Mouse (Mus musculus) limb, embryonic 14.5 days (tissue): ENCODE results near the gene Rnf39. TPM values are rescaled to one million over a fixed set of nuclear protein-coding genes. Genes with fewer than 3 reads are reported as not detected.

ENCODE experiments used
- ATAC-seq: fragments of 200-750 bp; cut with Nextera tagmentation; 2 replicates; pipeline ENCODE4 v1.8.0; 2017; ENCODE audit warnings: low read depth, moderate number of reproducible peaks, moderate TSS enrichment; ENCODE audit not compliant: low FRiP score
- DNase-seq: peaks from one replicate; pipeline ENCODE4 v3.0.0-alpha.2; 2015; ENCODE audit warnings: low spot score
- H3K27ac ChIP-seq: fragments of 300-500 bp; sonication (generic); replicated peaks from 2 replicates; pipeline ENCODE4 v1.5.1; 2014; ENCODE audit warnings: low read depth, mild to moderate bottlenecking, low read length, moderate library complexity, mixed read lengths
- H3K27me3 ChIP-seq: fragments of 300-500 bp; sonication (generic); 2 replicates; pipeline ENCODE4 v1.6.1; 2014; ENCODE audit warnings: low read length, mixed read lengths; ENCODE audit not compliant: control insufficient read depth, insufficient read depth
- H3K36me3 ChIP-seq: fragments of 300-500 bp; sonication (generic); 2 replicates; pipeline ENCODE4 v1.6.1; 2014; ENCODE audit warnings: mild to moderate bottlenecking, low read length, moderate library complexity, mixed read lengths; ENCODE audit not compliant: control insufficient read depth, insufficient read depth
- H3K4me1 ChIP-seq: fragments of 300-500 bp; sonication (generic); 2 replicates; pipeline ENCODE4 v1.6.1; 2014; ENCODE audit warnings: antibody characterized with exemption, low read length, mixed read lengths; ENCODE audit not compliant: control insufficient read depth, insufficient read depth
- H3K4me2 ChIP-seq: fragments of 300-500 bp; sonication (generic); replicated peaks from 2 replicates; pipeline ENCODE4 v1.6.1; 2014; ENCODE audit warnings: low read depth, mild to moderate bottlenecking, low read length, moderate library complexity; ENCODE audit not compliant: severe bottlenecking
- H3K4me3 ChIP-seq: fragments of 300-500 bp; sonication (generic); replicated peaks from 2 replicates; pipeline ENCODE4 v1.5.1; 2014; ENCODE audit warnings: low read length
- H3K9ac ChIP-seq: fragments of 300-500 bp; sonication (generic); 2 replicates; pipeline ENCODE4 v1.6.1; 2014; ENCODE audit warnings: mild to moderate bottlenecking, low read depth, low read length, moderate library complexity; ENCODE audit not compliant: severe bottlenecking
- H3K9me3 ChIP-seq: fragments of 300-500 bp; sonication (generic); 2 replicates; pipeline ENCODE4 v1.6.1; 2016; ENCODE audit warnings: low read length; ENCODE audit not compliant: control insufficient read depth
- POLR2A ChIP-seq: fragments of 200-500 bp; IDR thresholded peaks from 2 replicates; pipeline ENCODE4 v1.8.0; 2012; ENCODE audit warnings: inconsistent platforms, mild to moderate bottlenecking, moderate library complexity, borderline replicate concordance; ENCODE audit not compliant: insufficient read depth, insufficient read length; ENCODE audit errors: extremely low read depth
- WGBS: fragments of 180-500 bp; shearing (Covaris S2); extraction: QIAGEN DNeasy Blood & Tissue Kit; methylation state at CpG from one replicate; pipeline ENCODE4 v1.1.7; 2014; 5-methylcytosine and 5-hydroxymethylcytosine counted together
- polyA plus RNA-seq, 2 experiments: library from polyadenylated mRNA; depleted of rRNA in 1 of 2; stranded (reverse) in 1 of 2; unstranded in 1 of 2; fragments of >200 nt; fragmentation: Nextera tagmentation in 1 of 2; extraction: Ambion mirVana in 1 of 2; gene quantifications; 2 replicates each; pipeline versions ENCODE4 v1.2.1 to v1.2.3; 2012 to 2014

Rnf39 gene
- polyA plus RNA-seq, 2 experiments, result 2.8 to 3.2 TPM

- Histone ChIP-seq H3K4me3 (no peak overlapping the region), H3K27me3 (no peaks in the 10 kb centered on the region), H3K9me3 (no peaks in the 10 kb centered on the region), H3K27ac (no peak overlapping the region), H3K9ac (no peak overlapping the region), H3K36me3 (no peaks in the 10 kb centered on the region), H3K4me2 (no peak overlapping the region), H3K4me1 (no peaks in the 10 kb centered on the region)
- DNase-seq (no peak), ATAC-seq (no peak)
- WGBS, result 80% methylated on average over 3 of the region's 3 CpGs
- no peak for TF ChIP-seq POLR2A
These were observed 30.1 kb downstream of the Rnf39 start for GRCm38 (mm10) chr17:36972791-36973190.

GRCm38 (mm10) chr17:36973271-36973787, 30.6 kb downstream of the Rnf39 start:
- ATAC-seq, result no peak
- Histone ChIP-seq H3K4me2 (no peak overlapping the region), H3K9me3 (no peaks in the 10 kb centered on the region), H3K27ac (no peak overlapping the region), H3K4me3 (no peak overlapping the region), H3K27me3 (no peaks in the 10 kb centered on the region), H3K36me3 (no peaks in the 10 kb centered on the region), H3K4me1 (no peaks in the 10 kb centered on the region), H3K9ac (no peak overlapping the region)
- TF ChIP-seq POLR2A, result no peak
- WGBS, result 65% methylated on average over 8 of the region's 8 CpGs
- DNase-seq, result no peak

DNA sequence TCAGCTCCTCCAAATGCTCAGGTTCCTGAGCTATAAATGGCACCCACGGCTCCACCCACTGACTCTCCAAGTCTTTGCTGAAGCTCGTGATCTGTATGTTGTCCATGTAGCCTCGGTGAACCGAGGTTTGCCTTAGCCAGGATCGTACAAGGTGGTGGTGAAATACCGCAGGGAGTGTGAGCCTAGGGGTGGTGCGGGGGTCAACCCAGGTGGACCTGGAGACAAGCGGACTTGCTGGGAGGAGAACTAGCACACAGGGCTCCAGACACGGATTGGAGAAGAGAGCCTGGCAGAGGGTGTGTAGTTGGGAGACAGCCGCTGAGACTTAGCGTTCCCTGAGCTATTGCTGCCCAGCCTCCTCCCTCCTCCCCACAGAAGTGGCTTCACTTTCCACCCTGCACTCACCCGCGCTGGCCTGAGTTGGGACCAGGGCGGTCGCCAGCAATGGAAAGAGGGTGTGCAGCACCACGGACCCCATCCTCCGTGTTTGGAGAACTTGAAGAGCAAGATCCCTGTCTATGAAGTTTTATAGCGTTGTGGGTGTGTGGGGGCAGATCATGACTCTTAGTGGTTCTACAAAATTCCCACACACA, 38.6 kb downstream of the Rnf39 start, which contains the start of gene 2410137M14Rik:
Gene 2410137M14Rik (minus strand): TSS at position 17 of the 593 bp plus-strand sequence.
- H3K9ac ChIP-seq, result 0 out of 2 replicates have a peak within 1 kb of the TSS, but pooled peaks have one; percentile 1
- peak within 1 kb of the TSS; percentile 28 for H3K4me2 ChIP-seq
- H3K4me3 ChIP-seq, result no peak within 1 kb of the TSS
- no peak within 1 kb of the TSS for H3K27ac ChIP-seq
- no peaks in the 10 kb centered on the region for H3K27me3 ChIP-seq
- DNase-seq, result no peak
- no peak for ATAC-seq
- 12% methylated on average over 18 of the region's 18 CpGs for WGBS
- H3K4me1 ChIP-seq, result no peaks in the 10 kb centered on the region; the same call in 1 of the 2 replicates
- TF ChIP-seq POLR2A, result no peak
- H3K9me3 ChIP-seq, result no peaks in the 10 kb centered on the region
- no peaks in the 10 kb centered on the region for H3K36me3 ChIP-seq

DNA sequence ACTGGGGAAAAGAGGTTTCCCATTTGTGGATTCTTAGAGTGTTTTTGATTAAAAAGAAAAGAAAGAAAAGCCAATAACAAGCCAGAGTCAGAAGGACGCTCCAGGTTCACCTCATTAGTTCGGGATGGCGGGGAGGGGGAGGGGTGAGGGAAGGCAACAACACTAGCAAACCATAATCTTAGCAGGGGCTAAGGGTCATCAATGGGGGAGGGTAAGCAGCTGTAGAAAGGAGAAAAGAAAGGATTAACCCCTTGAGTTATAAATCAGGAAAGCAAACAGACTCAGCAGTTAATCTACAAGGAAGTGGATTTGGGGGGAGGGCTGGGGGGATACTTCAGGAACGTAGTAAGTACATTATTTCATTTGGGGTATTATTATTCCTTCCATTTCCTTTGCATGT, 39.1 kb downstream of the Rnf39 start:
- H3K36me3 ChIP-seq, result no peaks in the 10 kb centered on the region
- 10% methylated on average over 4 of the region's 4 CpGs for WGBS
- H3K4me3 ChIP-seq, result no peak overlapping the region
- ATAC-seq (no peak), DNase-seq (no peak)
- H3K9me3 ChIP-seq, result no peaks in the 10 kb centered on the region
- peak overlapping the region; percentile 28 for H3K4me2 ChIP-seq
- no peak overlapping the region for H3K27ac ChIP-seq
- no peak for TF ChIP-seq POLR2A
- no peak overlapping the region for H3K9ac ChIP-seq
- H3K4me1 ChIP-seq, result no peaks in the 10 kb centered on the region; the same call in 1 of the 2 replicates
- no peaks in the 10 kb centered on the region for H3K27me3 ChIP-seq

- no peak for ATAC-seq
- 29% methylated on average over 5 of the region's 5 CpGs for WGBS
- H3K27me3 ChIP-seq, result peaks cover 2% of the 10 kb centered on the region; the same call in 1 of the 2 replicates
- no peak overlapping the region for H3K4me3 ChIP-seq
- TF ChIP-seq POLR2A, result no peak
- no peaks in the 10 kb centered on the region; the same call in 1 of the 2 replicates for H3K4me1 ChIP-seq
- H3K9me3 ChIP-seq, result no peaks in the 10 kb centered on the region
- H3K27ac ChIP-seq, result no peak overlapping the region
- no peaks in the 10 kb centered on the region for H3K36me3 ChIP-seq
- H3K9ac ChIP-seq, result no peak overlapping the region
- H3K4me2 ChIP-seq, result no peak overlapping the region
- peak; percentile 10 for DNase-seq
These were observed 39.8 kb downstream of the Rnf39 start for GRCm38 (mm10) chr17:36982253-36983155.
